Mouse (Mus musculus): ENCODE data around the gene Kif5c.

Kif5c gene

GRCm38 (mm10) chr2:49744251-49745093, 125.4 kb downstream of the Kif5c start:
- peak; percentile 14; the same call in 1 of the 2 replicates for ATAC-seq (ENCODE audit: low TSS enrichment)

DNA sequence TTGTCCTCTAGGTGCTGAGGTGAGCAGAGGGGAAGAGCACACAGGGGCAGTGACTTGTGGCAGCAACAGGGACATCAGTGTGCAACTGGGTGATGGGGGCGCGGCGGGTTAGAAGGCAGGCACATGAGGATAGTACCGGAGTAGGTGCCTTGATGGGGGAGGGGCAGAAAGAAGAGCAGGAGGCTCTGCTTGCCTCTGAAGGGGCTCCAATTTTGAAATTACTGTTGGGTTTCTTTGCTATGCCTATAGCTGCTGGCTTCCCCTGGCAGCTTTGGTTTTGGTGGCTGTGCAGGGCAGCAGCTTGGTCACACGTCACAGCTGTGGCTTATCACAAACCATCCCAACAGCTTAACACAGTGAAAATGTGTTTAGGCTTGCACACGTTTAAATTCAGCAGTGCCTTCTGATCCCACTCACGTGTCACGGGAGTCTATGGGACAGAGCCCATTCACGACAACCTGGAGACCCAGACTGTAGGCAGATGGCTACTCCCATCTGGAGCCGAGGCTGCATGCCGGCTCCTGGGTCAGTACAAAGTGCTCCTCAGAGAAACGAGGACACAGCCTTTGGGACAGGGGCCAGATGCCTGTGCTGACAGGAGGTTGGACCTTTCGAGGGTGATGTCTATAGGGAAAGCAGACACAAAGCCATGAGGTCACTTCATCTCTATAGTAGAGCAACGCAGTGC, 126.1 kb downstream of the Kif5c start:
- no peak for ATAC-seq (ENCODE audit: low TSS enrichment)

GRCm38 (mm10) chr2:49746947-49747346, 127.8 kb downstream of the Kif5c start:
- ATAC-seq (ENCODE audit: low TSS enrichment) = peak; percentile 7

DNA sequence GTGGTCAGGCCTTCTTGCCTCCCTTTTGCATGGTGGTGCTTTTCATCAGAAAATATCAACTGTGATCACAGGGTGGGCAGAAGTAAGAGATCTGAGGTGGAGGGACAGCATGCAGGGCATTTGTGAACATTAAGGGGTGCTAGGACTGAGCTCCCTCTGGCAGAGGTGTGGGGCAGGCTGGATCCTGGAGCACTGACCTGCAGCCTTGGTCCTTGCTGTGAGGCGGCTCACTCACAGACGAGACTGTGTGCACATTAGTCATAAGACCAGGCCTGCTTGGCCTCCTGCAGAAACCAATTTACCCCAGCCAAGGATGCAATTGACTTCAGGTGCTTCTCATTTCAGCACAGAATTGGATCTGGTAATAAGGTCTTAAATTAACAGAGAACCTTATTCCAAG, 128.6 kb downstream of the Kif5c start:
- ATAC-seq (ENCODE audit: low TSS enrichment) = no peak

DNA sequence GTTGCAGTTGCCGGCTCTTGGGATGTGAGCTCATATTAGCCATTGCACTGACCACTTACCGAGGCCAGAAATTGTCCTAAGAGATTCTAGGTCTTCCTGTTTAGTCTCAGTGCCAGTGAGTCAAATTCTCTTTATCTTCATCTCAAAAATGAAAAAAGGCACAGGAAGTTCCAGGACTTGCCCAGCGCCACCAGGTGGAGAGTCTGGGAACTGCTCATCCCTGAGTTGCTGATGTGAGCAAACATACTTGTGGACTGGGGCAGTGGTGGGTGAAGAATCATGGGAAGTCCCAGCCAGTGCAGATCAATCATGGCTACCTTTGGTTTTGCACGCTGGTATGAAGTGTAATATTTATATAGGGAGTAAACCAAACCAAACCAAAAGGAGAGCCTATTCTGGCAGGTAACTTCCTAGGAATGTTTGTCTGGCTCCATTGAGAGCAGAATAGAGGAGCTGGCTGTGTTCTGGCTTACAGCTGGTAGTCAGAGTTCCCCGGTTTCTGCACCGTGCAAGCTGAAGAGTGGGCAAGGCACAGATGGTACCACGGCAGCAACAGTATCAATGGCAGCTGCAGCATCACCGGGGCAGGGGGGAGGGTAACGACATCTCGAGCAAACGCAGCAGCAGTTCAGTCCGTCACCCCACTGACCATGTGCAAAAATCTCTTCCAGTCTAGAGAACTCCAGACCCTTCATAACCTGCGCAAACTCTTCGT, 129.7 kb downstream of the Kif5c start:
- ATAC-seq (ENCODE audit: low TSS enrichment) = peak; percentile 14; the same call in 1 of the 2 replicates

- ATAC-seq (ENCODE audit: low TSS enrichment) = no peak
Measured at GRCm38 (mm10) chr2:49749730-49750576, 130.9 kb downstream of the Kif5c start.

GRCm38 (mm10) chr2:49751544-49752210, 132.6 kb downstream of the Kif5c start:
- ATAC-seq (ENCODE audit: low TSS enrichment) = peak; percentile 45; the same call in 1 of the 2 replicates

- ATAC-seq (ENCODE audit: low TSS enrichment) = no peak
Measured at GRCm38 (mm10) chr2:49752211-49752607, 133.1 kb downstream of the Kif5c start.

DNA sequence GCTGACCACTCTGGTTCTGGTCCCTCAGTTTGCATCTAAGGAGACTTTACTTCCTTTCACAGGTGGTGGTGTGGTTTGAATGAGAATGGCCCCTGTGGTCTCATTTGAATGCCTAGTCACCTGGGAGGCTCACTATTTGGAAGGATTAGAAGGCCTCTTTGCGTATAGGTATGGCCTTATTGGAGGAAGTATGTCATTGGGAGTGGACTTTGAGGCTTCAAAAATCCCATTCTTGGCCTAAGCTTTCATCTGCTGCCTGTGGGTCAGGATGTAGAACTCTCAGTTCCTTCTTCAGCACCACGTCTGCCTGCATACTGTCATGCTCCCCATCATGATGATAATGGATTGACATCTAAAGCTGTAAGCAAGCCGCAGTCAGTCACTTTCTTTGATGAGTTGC, 134.0 kb downstream of the Kif5c start:
- ATAC-seq (ENCODE audit: low TSS enrichment) = no peak

- ATAC-seq (ENCODE audit: low TSS enrichment) = peak; percentile 71
Measured at GRCm38 (mm10) chr2:49755054-49755453, 136.0 kb downstream of the Kif5c start.

- peak; percentile 21; the same call in 1 of the 2 replicates for ATAC-seq (ENCODE audit: low TSS enrichment)
Measured at GRCm38 (mm10) chr2:49757616-49758015, 138.5 kb downstream of the Kif5c start.

DNA sequence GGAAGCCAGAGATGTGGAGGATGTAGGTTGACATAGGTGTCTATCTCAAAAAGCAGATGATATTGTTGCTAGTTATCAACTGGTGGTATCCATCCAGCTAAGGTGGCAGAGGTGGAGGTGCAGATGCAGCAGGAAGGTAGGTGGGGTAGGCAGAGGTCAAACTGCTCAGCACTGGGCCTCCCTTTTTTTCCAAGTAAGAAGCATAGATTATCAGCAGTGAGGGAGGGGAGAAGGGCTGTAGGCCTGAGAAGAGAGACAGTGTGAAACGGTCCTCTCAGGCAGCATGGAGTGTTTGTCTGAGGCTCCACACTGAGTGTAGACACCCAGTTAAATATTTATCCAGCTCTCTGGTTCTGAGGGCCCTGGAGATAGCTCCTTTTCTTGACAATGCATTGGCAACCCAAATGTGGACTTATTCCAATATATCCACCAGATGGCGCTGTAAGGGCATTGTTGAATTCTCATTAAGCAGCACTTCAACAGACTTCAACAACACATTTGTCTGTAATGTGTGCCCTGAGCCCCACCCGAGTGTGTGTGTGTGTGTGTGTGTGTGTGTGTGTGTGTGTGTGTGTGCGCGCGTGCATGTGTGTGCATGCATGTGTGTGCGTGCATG, 145.3 kb downstream of the Kif5c start:
- peak; percentile 61 for ATAC-seq (ENCODE audit: low TSS enrichment)

GRCm38 (mm10) chr2:49768916-49769315, 149.8 kb downstream of the Kif5c start:
- ATAC-seq (ENCODE audit: low TSS enrichment) = no peak

GRCm38 (mm10) chr2:49770440-49770839, 151.3 kb downstream of the Kif5c start:
- ATAC-seq (ENCODE audit: low TSS enrichment) = no peak

GRCm38 (mm10) chr2:49771172-49771571, 152.1 kb downstream of the Kif5c start:
- ATAC-seq (ENCODE audit: low TSS enrichment) = no peak

DNA sequence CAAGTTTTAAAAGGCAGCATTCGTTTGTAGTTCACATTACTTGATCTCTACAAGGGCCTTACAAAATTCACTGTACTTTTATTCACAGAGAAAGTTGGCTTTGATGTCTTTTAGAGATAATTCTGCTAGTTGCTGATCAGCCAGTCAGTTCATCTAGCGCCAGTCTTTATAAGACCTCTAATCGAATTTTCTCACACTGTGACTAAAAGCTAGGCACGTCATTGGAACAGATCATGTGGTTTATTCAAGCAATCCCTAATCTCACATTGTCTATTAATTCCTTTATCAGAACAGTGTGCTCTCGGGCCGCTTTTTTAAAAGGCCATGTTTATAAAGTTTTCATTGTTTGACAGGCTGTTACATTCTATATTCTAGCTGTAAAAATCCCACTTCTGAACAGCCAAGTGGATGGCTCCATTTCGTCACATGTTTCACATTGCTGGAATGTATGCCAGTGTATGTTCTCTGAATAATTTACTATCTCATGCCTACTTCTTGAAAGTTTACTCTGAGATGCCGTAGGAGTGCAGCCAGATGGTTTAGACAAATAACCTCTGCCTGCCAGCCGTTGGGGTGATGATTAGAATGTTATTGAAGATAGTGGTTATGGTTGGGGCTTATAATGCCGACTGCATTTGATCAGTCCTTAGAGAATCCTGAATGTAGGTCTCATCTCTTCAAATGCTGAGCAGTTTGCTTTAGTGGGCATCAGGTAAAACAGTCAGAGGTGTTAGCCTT, 154.3 kb downstream of the Kif5c start:
- no peak for ATAC-seq (ENCODE audit: low TSS enrichment)

DNA sequence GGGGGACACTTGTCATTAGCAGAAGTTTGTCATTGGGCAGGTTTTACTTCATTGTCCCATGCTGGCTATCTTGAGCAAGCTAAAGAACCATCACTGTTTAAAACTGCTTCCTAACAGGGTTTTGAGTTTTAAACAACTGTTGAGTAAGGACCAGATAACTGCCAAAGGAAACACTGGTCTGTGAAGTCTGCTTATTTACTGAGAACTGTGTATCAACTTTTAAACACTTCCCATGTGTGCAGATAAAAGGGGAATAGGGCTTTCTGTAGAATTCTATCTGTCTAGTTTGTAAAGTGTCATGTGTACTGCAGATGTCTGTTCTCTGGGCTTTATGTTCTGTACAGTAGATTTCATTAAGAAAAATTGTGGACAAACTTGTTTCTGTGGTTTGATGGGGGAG, 155.1 kb downstream of the Kif5c start:
- ATAC-seq (ENCODE audit: low TSS enrichment) = no peak

- ATAC-seq (ENCODE audit: low TSS enrichment) = no peak
Measured at GRCm38 (mm10) chr2:49775187-49775586, 156.1 kb downstream of the Kif5c start.

- ATAC-seq (ENCODE audit: low TSS enrichment) = no peak
Measured at GRCm38 (mm10) chr2:49775735-49776134, 156.6 kb downstream of the Kif5c start.

- no peak for ATAC-seq (ENCODE audit: low TSS enrichment)
Measured at GRCm38 (mm10) chr2:49776407-49776806, 157.3 kb downstream of the Kif5c start.
